Mouse (Mus musculus): ENCODE measurements around the gene Mfsd13b. TPM values are rescaled to one million over a fixed set of nuclear protein-coding genes. Genes with fewer than 3 reads are reported as not detected.
A peak's percentile ranks its signal among the peaks of the same experiment; 100 is the strongest.

Gene Mfsd13b
- polyA plus RNA-seq (2015; fragmentation: Nextera tagmentation; extraction: Ambion mirVana), result 0.38 and 0.99 TPM in 2 replicates

GRCm38 (mm10) chr7:120982200-120982841 lies at the start of gene Mfsd13b, which contains the start of gene Cdr2:
Gene Mfsd13b, plus strand, starts transcription at chr7:120982509.
Gene Cdr2, minus strand, starts transcription at chr7:120982312.
- H3K9ac ChIP-seq (ENCODE audit: low read depth, low read length), result peak within 1 kb of the TSS; percentile 89
- H3K27ac ChIP-seq (ENCODE audit: low read length), result peak within 1 kb of the TSS; percentile 84
- H3K36me3 ChIP-seq (ENCODE audit: control insufficient read depth, insufficient read depth, low read length), result no peaks in the 10 kb centered on the region
- H3K4me1 ChIP-seq (ENCODE audit: control insufficient read depth, insufficient read depth, low read length), result peaks cover 17% of the 10 kb centered on the region
- WGBS, result under 1% methylated on average over 46 of the region's 46 CpGs
- ATAC-seq, result peak; percentile 95
- no peaks in the 10 kb centered on the region for H3K27me3 ChIP-seq (replicated peaks; ENCODE audit: control insufficient read depth, insufficient read depth, low read length)
- peak within 1 kb of the TSS; percentile 94 for H3K4me2 ChIP-seq (ENCODE audit: low read depth, low read length)
- no peaks in the 10 kb centered on the region for H3K9me3 ChIP-seq (ENCODE audit: control insufficient read depth, low read length)
- H3K4me3 ChIP-seq (ENCODE audit: low read length), result peak within 1 kb of the TSS; percentile 89

GRCm38 (mm10) chr7:120933110-120933509 lies 49.2 kb upstream of the Mfsd13b start:
- no peaks in the 10 kb centered on the region for H3K27me3 ChIP-seq (replicated peaks; ENCODE audit: control insufficient read depth, insufficient read depth, low read length)
- peaks cover 32% of the 10 kb centered on the region; the same call in 1 of the 2 replicates for H3K36me3 ChIP-seq (ENCODE audit: control insufficient read depth, insufficient read depth, low read length)
- H3K9me3 ChIP-seq (ENCODE audit: control insufficient read depth, low read length), result no peaks in the 10 kb centered on the region
- no peaks in the 10 kb centered on the region for H3K4me1 ChIP-seq (ENCODE audit: control insufficient read depth, insufficient read depth, low read length)
- ATAC-seq, result no peak
- no peak overlapping the region for H3K27ac ChIP-seq (ENCODE audit: low read length)
- no peak overlapping the region for H3K9ac ChIP-seq (ENCODE audit: low read depth, low read length)
- no peak overlapping the region for H3K4me3 ChIP-seq (ENCODE audit: low read length)
- no peak overlapping the region for H3K4me2 ChIP-seq (ENCODE audit: low read depth, low read length)
- WGBS, result 91% methylated on average over 7 of the region's 7 CpGs

GRCm38 (mm10) chr7:120933680-120934195 lies 48.6 kb upstream of the Mfsd13b start:
- ATAC-seq, result no peak
- Histone ChIP-seq H3K4me3 (ENCODE audit: low read length) (no peak overlapping the region), H3K4me2 (ENCODE audit: low read depth, low read length) (no peak overlapping the region), H3K9me3 (ENCODE audit: control insufficient read depth, low read length) (no peaks in the 10 kb centered on the region), H3K36me3 (ENCODE audit: control insufficient read depth, insufficient read depth, low read length) (peaks cover 32% of the 10 kb centered on the region; the same call in 1 of the 2 replicates), H3K27me3 (replicated peaks; ENCODE audit: control insufficient read depth, insufficient read depth, low read length) (no peaks in the 10 kb centered on the region), H3K27ac (ENCODE audit: low read length) (no peak overlapping the region), H3K9ac (ENCODE audit: low read depth, low read length) (no peak overlapping the region), H3K4me1 (ENCODE audit: control insufficient read depth, insufficient read depth, low read length) (no peaks in the 10 kb centered on the region)
- 78% methylated on average over 5 of the region's 5 CpGs for whole genome bisulfite sequencing

- Histone ChIP-seq H3K4me3 (ENCODE audit: low read length) (no peak overlapping the region), H3K4me2 (ENCODE audit: low read depth, low read length) (no peak overlapping the region), H3K27ac (ENCODE audit: low read length) (no peak overlapping the region), H3K4me1 (ENCODE audit: control insufficient read depth, insufficient read depth, low read length) (no peaks in the 10 kb centered on the region), H3K9me3 (ENCODE audit: control insufficient read depth, low read length) (no peaks in the 10 kb centered on the region), H3K36me3 (ENCODE audit: control insufficient read depth, insufficient read depth, low read length) (peaks cover 38% of the 10 kb centered on the region), H3K27me3 (replicated peaks; ENCODE audit: control insufficient read depth, insufficient read depth, low read length) (no peaks in the 10 kb centered on the region), H3K9ac (ENCODE audit: low read depth, low read length) (no peak overlapping the region)
- 39% methylated on average over 5 of the region's 5 CpGs for WGBS
- ATAC-seq, result peak; percentile 66; the same call in 1 of the 2 replicates
Measured at GRCm38 (mm10) chr7:120934716-120935115, 47.6 kb upstream of the Mfsd13b start.

GRCm38 (mm10) chr7:120936522-120936921 lies 45.8 kb upstream of the Mfsd13b start:
- Histone ChIP-seq H3K4me3 (ENCODE audit: low read length) (no peak overlapping the region), H3K9ac (ENCODE audit: low read depth, low read length) (no peak overlapping the region), H3K4me2 (ENCODE audit: low read depth, low read length) (no peak overlapping the region), H3K27ac (ENCODE audit: low read length) (no peak overlapping the region), H3K4me1 (ENCODE audit: control insufficient read depth, insufficient read depth, low read length) (no peaks in the 10 kb centered on the region), H3K27me3 (replicated peaks; ENCODE audit: control insufficient read depth, insufficient read depth, low read length) (no peaks in the 10 kb centered on the region), H3K36me3 (ENCODE audit: control insufficient read depth, insufficient read depth, low read length) (peaks cover 42% of the 10 kb centered on the region), H3K9me3 (ENCODE audit: control insufficient read depth, low read length) (no peaks in the 10 kb centered on the region)
- WGBS, result 86% methylated on average over 4 of the region's 4 CpGs
- no peak for ATAC-seq

GRCm38 (mm10) chr7:120938206-120938605 lies 44.1 kb upstream of the Mfsd13b start:
- no peak for ATAC-seq
- H3K4me3 ChIP-seq (ENCODE audit: low read length), result no peak overlapping the region
- no peak overlapping the region for H3K4me2 ChIP-seq (ENCODE audit: low read depth, low read length)
- no peaks in the 10 kb centered on the region for H3K27me3 ChIP-seq (replicated peaks; ENCODE audit: control insufficient read depth, insufficient read depth, low read length)
- WGBS, result 85% methylated on average over 9 of the region's 9 CpGs
- H3K36me3 ChIP-seq (ENCODE audit: control insufficient read depth, insufficient read depth, low read length), result peaks cover 35% of the 10 kb centered on the region
- H3K9ac ChIP-seq (ENCODE audit: low read depth, low read length), result no peak overlapping the region
- no peaks in the 10 kb centered on the region for H3K9me3 ChIP-seq (ENCODE audit: control insufficient read depth, low read length)
- H3K4me1 ChIP-seq (ENCODE audit: control insufficient read depth, insufficient read depth, low read length), result no peaks in the 10 kb centered on the region
- H3K27ac ChIP-seq (ENCODE audit: low read length), result no peak overlapping the region

GRCm38 (mm10) chr7:120940343-120940742 lies 42.0 kb upstream of the Mfsd13b start:
- no peak overlapping the region for H3K9ac ChIP-seq (ENCODE audit: low read depth, low read length)
- ATAC-seq, result no peak
- H3K9me3 ChIP-seq (ENCODE audit: control insufficient read depth, low read length), result no peaks in the 10 kb centered on the region
- H3K27me3 ChIP-seq (replicated peaks; ENCODE audit: control insufficient read depth, insufficient read depth, low read length), result no peaks in the 10 kb centered on the region
- H3K4me1 ChIP-seq (ENCODE audit: control insufficient read depth, insufficient read depth, low read length), result no peaks in the 10 kb centered on the region
- 93% methylated on average over 12 of the region's 12 CpGs for WGBS
- H3K36me3 ChIP-seq (ENCODE audit: control insufficient read depth, insufficient read depth, low read length), result peaks cover 27% of the 10 kb centered on the region
- no peak overlapping the region for H3K27ac ChIP-seq (ENCODE audit: low read length)
- H3K4me2 ChIP-seq (ENCODE audit: low read depth, low read length), result no peak overlapping the region
- no peak overlapping the region for H3K4me3 ChIP-seq (ENCODE audit: low read length)

- H3K27ac ChIP-seq (ENCODE audit: low read length), result no peak overlapping the region
- no peak overlapping the region for H3K9ac ChIP-seq (ENCODE audit: low read depth, low read length)
- no peak overlapping the region for H3K4me2 ChIP-seq (ENCODE audit: low read depth, low read length)
- 90% methylated on average over 6 of the region's 6 CpGs for WGBS
- peaks cover 28% of the 10 kb centered on the region for H3K36me3 ChIP-seq (ENCODE audit: control insufficient read depth, insufficient read depth, low read length)
- no peaks in the 10 kb centered on the region for H3K27me3 ChIP-seq (replicated peaks; ENCODE audit: control insufficient read depth, insufficient read depth, low read length)
- no peaks in the 10 kb centered on the region for H3K9me3 ChIP-seq (ENCODE audit: control insufficient read depth, low read length)
- no peak overlapping the region for H3K4me3 ChIP-seq (ENCODE audit: low read length)
- ATAC-seq, result no peak
- H3K4me1 ChIP-seq (ENCODE audit: control insufficient read depth, insufficient read depth, low read length), result no peaks in the 10 kb centered on the region
Measured at GRCm38 (mm10) chr7:120941214-120941613, 41.1 kb upstream of the Mfsd13b start.

- no peak overlapping the region for H3K9ac ChIP-seq (ENCODE audit: low read depth, low read length)
- no peak overlapping the region for H3K27ac ChIP-seq (ENCODE audit: low read length)
- H3K4me2 ChIP-seq (ENCODE audit: low read depth, low read length), result no peak overlapping the region
- WGBS, result 69% methylated on average over 1 of the region's 1 CpGs
- H3K36me3 ChIP-seq (ENCODE audit: control insufficient read depth, insufficient read depth, low read length), result peaks cover 23% of the 10 kb centered on the region
- no peaks in the 10 kb centered on the region for H3K27me3 ChIP-seq (replicated peaks; ENCODE audit: control insufficient read depth, insufficient read depth, low read length)
- no peaks in the 10 kb centered on the region for H3K9me3 ChIP-seq (ENCODE audit: control insufficient read depth, low read length)
- ATAC-seq, result no peak
- no peaks in the 10 kb centered on the region for H3K4me1 ChIP-seq (ENCODE audit: control insufficient read depth, insufficient read depth, low read length)
- H3K4me3 ChIP-seq (ENCODE audit: low read length), result no peak overlapping the region
Measured at GRCm38 (mm10) chr7:120942506-120942905, 39.8 kb upstream of the Mfsd13b start.

Data from intestine, embryonic 16.5 days (tissue).